Mouse (Mus musculus) liver, embryonic 13.5 days (tissue): ENCODE results near the gene Akap1. TPM values are rescaled to one million over a fixed set of nuclear protein-coding genes. Genes with fewer than 3 reads are reported as not detected.

ENCODE experiments used
- ATAC-seq: fragments of 200-750 bp; cut with Nextera tagmentation; 2 replicates; pipeline ENCODE4 v1.8.0; 2017; ENCODE audit warnings: low read depth, mild to moderate bottlenecking, moderate number of reproducible peaks, moderate library complexity
- DNase-seq: peaks from one replicate; pipeline ENCODE4 v3.0.0; 2022
- H3K27ac ChIP-seq: fragments of 300-500 bp; sonication (generic); 2 replicates; pipeline ENCODE4 v1.5.1; 2015; ENCODE audit warnings: moderate library complexity, mild to moderate bottlenecking, inconsistent platforms
- H3K27me3 ChIP-seq: fragments of 300-500 bp; sonication (generic); 2 replicates; pipeline ENCODE4 v1.6.1; 2015; ENCODE audit warnings: mild to moderate bottlenecking, inconsistent platforms
- H3K36me3 ChIP-seq: fragments of 300-500 bp; sonication (generic); 2 replicates; pipeline ENCODE4 v1.6.1; 2015; ENCODE audit warnings: mild to moderate bottlenecking, inconsistent platforms
- H3K4me1 ChIP-seq: fragments of 300-500 bp; sonication (generic); replicated peaks from 2 replicates; pipeline ENCODE4 v1.6.1; 2015; ENCODE audit warnings: inconsistent platforms
- H3K4me2 ChIP-seq: fragments of 300-500 bp; sonication (generic); 2 replicates; pipeline ENCODE4 v1.6.1; 2015; ENCODE audit warnings: inconsistent platforms, mild to moderate bottlenecking, moderate library complexity
- H3K4me3 ChIP-seq: fragments of 300-500 bp; sonication (generic); replicated peaks from 2 replicates; pipeline ENCODE4 v1.5.1; 2015; ENCODE audit warnings: mild to moderate bottlenecking, inconsistent platforms
- H3K9ac ChIP-seq: fragments of 300-500 bp; sonication (generic); 2 replicates; pipeline ENCODE4 v1.6.1; 2015; ENCODE audit warnings: mild to moderate bottlenecking, inconsistent platforms
- H3K9me3 ChIP-seq: fragments of 300-500 bp; sonication (generic); replicated peaks from 2 replicates; pipeline ENCODE4 v1.6.1; 2016; ENCODE audit warnings: inconsistent platforms
- WGBS: fragments of 180-500 bp; shearing (Covaris S2); methylation state at CpG from one replicate; pipeline ENCODE4 v1.1.7; 2015; ENCODE audit not compliant: insufficient replicate concordance; 5-methylcytosine and 5-hydroxymethylcytosine counted together
- polyA plus RNA-seq: library from polyadenylated mRNA; unstranded; fragments of >200 nt; fragmentation: Nextera tagmentation; extraction: Ambion mirVana; gene quantifications from 2 replicates; pipeline ENCODE4 v1.2.1, GENCODE M21; 2015

Gene Akap1
- polyA plus RNA-seq, 1 experiment from 2014 or later: 9.2 TPM

GRCm38 (mm10) chr11:88873027-88873666 lies 8.8 kb upstream of the Akap1 start:
- Histone ChIP-seq H3K27ac (no peak overlapping the region), H3K4me2 (peak overlapping the region; percentile 55), H3K9me3 (no peaks in the 10 kb centered on the region), H3K9ac (no peak overlapping the region), H3K36me3 (no peaks in the 10 kb centered on the region), H3K4me1 (0 out of 2 replicates have a peak, but pooled peaks cover 7% of the 10 kb centered on the region), H3K27me3 (peaks cover 66% of the 10 kb centered on the region), H3K4me3 (peak overlapping the region; percentile 31)
- no peak for ATAC-seq
- DNase-seq: no peak
- 3% methylated on average over 20 of the region's 20 CpGs for WGBS

- Histone ChIP-seq H3K4me1 (peaks cover 13% of the 10 kb centered on the region; the same call in 1 of the 2 replicates), H3K9ac (no peak overlapping the region), H3K4me2 (no peak overlapping the region), H3K27me3 (peaks cover 66% of the 10 kb centered on the region), H3K4me3 (no peak overlapping the region), H3K27ac (no peak overlapping the region), H3K9me3 (no peaks in the 10 kb centered on the region), H3K36me3 (no peaks in the 10 kb centered on the region)
- ATAC-seq (no peak), DNase-seq (no peak)
- WGBS: 50% methylated on average over 2 of the region's 2 CpGs
Measured at GRCm38 (mm10) chr11:88869443-88869842, 5.1 kb upstream of the Akap1 start.

GRCm38 (mm10) chr11:88863904-88864457 lies 405 bp downstream of the Akap1 start:
- Histone ChIP-seq H3K4me2 (peak overlapping the region; percentile 96), H3K27me3 (peaks cover 18% of the 10 kb centered on the region), H3K36me3 (no peaks in the 10 kb centered on the region), H3K9me3 (no peaks in the 10 kb centered on the region), H3K9ac (peak overlapping the region; percentile 76), H3K4me1 (peaks cover 37% of the 10 kb centered on the region), H3K4me3 (peak overlapping the region; percentile 74), H3K27ac (peak overlapping the region; percentile 59)
- 0% methylated on average over 49 of the region's 49 CpGs for WGBS
- DNase-seq (peak; percentile 39), ATAC-seq (peak; percentile 49)

GRCm38 (mm10) chr11:88863071-88863903 lies 1.1 kb downstream of the Akap1 start:
- H3K27me3 ChIP-seq: peaks cover 11% of the 10 kb centered on the region
- peak overlapping the region; percentile 74 for H3K4me3 ChIP-seq
- DNase-seq: no peak
- H3K27ac ChIP-seq: no peak overlapping the region
- ATAC-seq: no peak
- peak overlapping the region; percentile 96 for H3K4me2 ChIP-seq
- peak overlapping the region; percentile 76 for H3K9ac ChIP-seq
- peaks cover 37% of the 10 kb centered on the region for H3K4me1 ChIP-seq
- WGBS: 2% methylated on average over 32 of the region's 32 CpGs
- H3K36me3 ChIP-seq: no peaks in the 10 kb centered on the region
- no peaks in the 10 kb centered on the region for H3K9me3 ChIP-seq

- Histone ChIP-seq H3K36me3 (no peaks in the 10 kb centered on the region), H3K4me3 (peak overlapping the region; percentile 74), H3K4me2 (peak overlapping the region; percentile 96), H3K4me1 (peaks cover 37% of the 10 kb centered on the region), H3K27me3 (peaks cover 8% of the 10 kb centered on the region), H3K27ac (no peak overlapping the region), H3K9me3 (no peaks in the 10 kb centered on the region), H3K9ac (0 out of 2 replicates have a peak overlapping the region, but pooled peaks have one; percentile 76)
- 49% methylated on average over 2 of the region's 2 CpGs for WGBS
- DNase-seq (no peak), ATAC-seq (no peak)
Measured at GRCm38 (mm10) chr11:88862355-88862754, 2.0 kb downstream of the Akap1 start.

- peaks cover 1% of the 10 kb centered on the region; the same call in 1 of the 2 replicates for H3K27me3 ChIP-seq
- H3K36me3 ChIP-seq: no peaks in the 10 kb centered on the region
- H3K4me3 ChIP-seq: no peak overlapping the region
- H3K4me1 ChIP-seq: peaks cover 42% of the 10 kb centered on the region
- H3K4me2 ChIP-seq: no peak overlapping the region
- WGBS: 48% methylated on average over 3 of the region's 3 CpGs
- no peak overlapping the region for H3K9ac ChIP-seq
- H3K9me3 ChIP-seq: no peaks in the 10 kb centered on the region
- DNase-seq (no peak), ATAC-seq (no peak)
- no peak overlapping the region for H3K27ac ChIP-seq
Measured at GRCm38 (mm10) chr11:88861060-88861459, 3.3 kb downstream of the Akap1 start.

GRCm38 (mm10) chr11:88860641-88861040 lies 3.7 kb downstream of the Akap1 start:
- H3K4me3 ChIP-seq: no peak overlapping the region
- ATAC-seq (no peak), DNase-seq (no peak)
- WGBS: 77% methylated on average over 3 of the region's 3 CpGs
- no peak overlapping the region for H3K4me2 ChIP-seq
- H3K9ac ChIP-seq: no peak overlapping the region
- H3K9me3 ChIP-seq: no peaks in the 10 kb centered on the region
- peaks cover 43% of the 10 kb centered on the region for H3K4me1 ChIP-seq
- no peaks in the 10 kb centered on the region for H3K27me3 ChIP-seq
- no peaks in the 10 kb centered on the region for H3K36me3 ChIP-seq
- no peak overlapping the region for H3K27ac ChIP-seq

GRCm38 (mm10) chr11:88857311-88858005 lies 6.9 kb downstream of the Akap1 start:
- Histone ChIP-seq H3K27ac (no peak overlapping the region), H3K4me1 (peaks cover 20% of the 10 kb centered on the region), H3K27me3 (no peaks in the 10 kb centered on the region), H3K4me3 (no peak overlapping the region), H3K9ac (no peak overlapping the region), H3K36me3 (peaks cover under 1% of the 10 kb centered on the region; the same call in 1 of the 2 replicates), H3K4me2 (no peak overlapping the region), H3K9me3 (no peaks in the 10 kb centered on the region)
- DNase-seq (no peak), ATAC-seq (no peak)
- WGBS: 70% methylated on average over 3 of the region's 3 CpGs

GRCm38 (mm10) chr11:88856383-88856782 lies 8.0 kb downstream of the Akap1 start:
- DNase-seq: no peak
- Histone ChIP-seq H3K4me3 (no peak overlapping the region), H3K36me3 (peaks cover 3% of the 10 kb centered on the region; the same call in 1 of the 2 replicates), H3K4me1 (peaks cover 10% of the 10 kb centered on the region), H3K27me3 (no peaks in the 10 kb centered on the region), H3K27ac (no peak overlapping the region), H3K9me3 (no peaks in the 10 kb centered on the region), H3K9ac (no peak overlapping the region), H3K4me2 (no peak overlapping the region)
- no peak for ATAC-seq
- WGBS: 54% methylated on average over 2 of the region's 2 CpGs

GRCm38 (mm10) chr11:88855795-88856194 lies 8.6 kb downstream of the Akap1 start:
- Histone ChIP-seq H3K36me3 (peaks cover 3% of the 10 kb centered on the region; the same call in 1 of the 2 replicates), H3K9me3 (no peaks in the 10 kb centered on the region), H3K4me2 (no peak overlapping the region), H3K4me3 (no peak overlapping the region), H3K4me1 (peaks cover 9% of the 10 kb centered on the region; the same call in 1 of the 2 replicates), H3K9ac (no peak overlapping the region), H3K27ac (no peak overlapping the region), H3K27me3 (no peaks in the 10 kb centered on the region)
- ATAC-seq: no peak
- no peak for DNase-seq
- 73% methylated on average over 4 of the region's 4 CpGs for WGBS

GRCm38 (mm10) chr11:88853588-88853987 lies 10.8 kb downstream of the Akap1 start:
- WGBS: 75% methylated on average over 2 of the region's 2 CpGs
- Histone ChIP-seq H3K27me3 (no peaks in the 10 kb centered on the region), H3K9ac (no peak overlapping the region), H3K4me2 (no peak overlapping the region), H3K9me3 (no peaks in the 10 kb centered on the region), H3K27ac (no peak overlapping the region), H3K4me1 (peaks cover 20% of the 10 kb centered on the region), H3K36me3 (peaks cover 3% of the 10 kb centered on the region; the same call in 1 of the 2 replicates), H3K4me3 (no peak overlapping the region)
- ATAC-seq: no peak
- DNase-seq: no peak
